Mouse (Mus musculus) heart, postnatal 0 days (tissue): ENCODE measurements around the gene Napepld. TPM values are rescaled to one million over a fixed set of nuclear protein-coding genes. Genes with fewer than 3 reads are reported as not detected.
A peak's percentile ranks its signal among the peaks of the same experiment; 100 is the strongest.

Experiments used
- ATAC-seq: fragments of 200-750 bp; cut with Nextera tagmentation; 2 replicates; pipeline ENCODE4 v1.8.0; 2017; ENCODE audit warnings: low read depth, moderate number of reproducible peaks, moderate library complexity; ENCODE audit not compliant: insufficient read depth
- DNase-seq: peaks from one replicate; pipeline ENCODE4 v3.0.0-alpha.2; 2016; ENCODE audit warnings: low spot score
- H3K27ac ChIP-seq: fragments of 300-500 bp; sonication (generic); 2 replicates; pipeline ENCODE4 v1.5.1; 2014; ENCODE audit warnings: low read depth, mild to moderate bottlenecking
- H3K27me3 ChIP-seq: fragments of 300-500 bp; sonication (generic); 2 replicates; pipeline ENCODE4 v1.6.1; 2014; ENCODE audit warnings: low read length, mixed read lengths; ENCODE audit not compliant: control insufficient read depth, insufficient read depth
- H3K36me3 ChIP-seq: fragments of 300-500 bp; sonication (generic); replicated peaks from 2 replicates; pipeline ENCODE4 v1.6.1; 2014; ENCODE audit warnings: low read length, mixed read lengths; ENCODE audit not compliant: control insufficient read depth, insufficient read depth
- H3K4me1 ChIP-seq: fragments of 300-500 bp; sonication (generic); 2 replicates; pipeline ENCODE4 v1.6.1; 2014; ENCODE audit warnings: antibody characterized with exemption; ENCODE audit not compliant: control insufficient read depth, insufficient read depth
- H3K4me2 ChIP-seq: fragments of 300-500 bp; sonication (generic); 2 replicates; pipeline ENCODE4 v1.6.1; 2014; ENCODE audit warnings: low read depth, mild to moderate bottlenecking, low read length, moderate library complexity
- H3K4me3 ChIP-seq: fragments of 300-500 bp; sonication (generic); 2 replicates; pipeline ENCODE4 v1.5.1; 2014; ENCODE audit warnings: low read depth, low read length
- H3K9ac ChIP-seq: fragments of 300-500 bp; sonication (generic); replicated peaks from 2 replicates; pipeline ENCODE4 v1.6.1; 2014; ENCODE audit warnings: low read depth, low read length, mixed read lengths
- H3K9me3 ChIP-seq: fragments of 300-500 bp; sonication (generic); replicated peaks from 2 replicates; pipeline ENCODE4 v1.6.1; 2016; ENCODE audit warnings: low read length; ENCODE audit not compliant: control insufficient read depth
- CTCF ChIP-seq: IDR thresholded peaks from 2 replicates; pipeline ENCODE4 v1.5.1; 2016; ENCODE audit warnings: antibody characterized with exemption, control low read depth, low read depth
- EP300 ChIP-seq: IDR thresholded peaks from 2 replicates; pipeline ENCODE4 v1.6.1; 2016; ENCODE audit warnings: antibody characterized with exemption, low read depth
- WGBS: fragments of 180-500 bp; shearing (Covaris S2); extraction: QIAGEN DNeasy Blood & Tissue Kit; methylation state at CpG from one replicate; pipeline ENCODE4 v1.1.7; 2014; 5-methylcytosine and 5-hydroxymethylcytosine counted together
- polyA plus RNA-seq: library from polyadenylated mRNA; unstranded; fragments of >200 nt; fragmentation: Nextera tagmentation; extraction: Ambion mirVana; gene quantifications from 2 replicates; pipeline ENCODE4 v1.2.1, GENCODE M21; 2015
- total RNA-seq: library from RNA; depleted of rRNA; stranded (reverse); fragments of >200 nt; gene quantifications from 2 replicates; pipeline ENCODE4 v1.2.3, GENCODE M21; 2014; ENCODE audit warnings: low replicate concordance

Napepld gene
- total and polyA plus RNA-seq, 2 experiments from 2014 or later, result 3.1 to 11.3 TPM

DNA sequence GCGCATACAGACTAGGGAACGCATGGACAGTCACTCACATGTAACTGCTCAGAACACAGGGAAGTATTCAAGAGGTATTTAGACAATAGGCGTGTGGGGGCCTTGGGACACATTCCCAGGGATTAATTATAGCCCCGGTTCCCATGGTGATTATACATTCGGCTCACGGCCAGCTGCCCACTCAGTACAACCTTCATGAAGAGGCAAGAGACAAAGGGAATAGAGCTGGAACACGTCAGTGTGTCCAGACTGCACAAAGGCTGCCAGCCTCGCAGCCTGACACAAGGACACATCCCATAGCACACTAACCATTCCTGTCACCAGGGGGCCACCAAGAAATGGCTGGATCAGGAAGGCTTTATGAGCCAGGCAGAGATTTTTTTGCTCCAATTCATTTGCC, 31.7 kb upstream of the Napepld start:
- Histone ChIP-seq H3K27me3 (no peaks in the 10 kb centered on the region), H3K4me1 (peaks cover 10% of the 10 kb centered on the region), H3K27ac (peak overlapping the region; percentile 88), H3K9ac (no peak overlapping the region), H3K4me2 (no peak overlapping the region), H3K9me3 (no peaks in the 10 kb centered on the region), H3K4me3 (no peak overlapping the region), H3K36me3 (no peaks in the 10 kb centered on the region)
- no peak for TF ChIP-seq EP300
- TF ChIP-seq CTCF, result peak; percentile 87
- DNase-seq, result peak; percentile 87
- WGBS, result 8% methylated on average over 8 of the region's 8 CpGs
- peak; percentile 88 for ATAC-seq

GRCm38 (mm10) chr5:21732177-21732911, 31.1 kb upstream of the Napepld start:
- Histone ChIP-seq H3K4me1 (0 out of 2 replicates have a peak, but pooled peaks cover 5% of the 10 kb centered on the region), H3K4me2 (no peak overlapping the region), H3K9me3 (no peaks in the 10 kb centered on the region), H3K4me3 (no peak overlapping the region), H3K27ac (peak overlapping the region; percentile 88), H3K9ac (no peak overlapping the region), H3K36me3 (no peaks in the 10 kb centered on the region), H3K27me3 (no peaks in the 10 kb centered on the region)
- DNase-seq (no peak), ATAC-seq (no peak)
- TF ChIP-seq EP300 (no peak), CTCF (no peak)
- 38% methylated on average over 3 of the region's 3 CpGs for WGBS

- 74% methylated on average over 5 of the region's 5 CpGs for WGBS
- ATAC-seq (no peak), DNase-seq (no peak)
- Histone ChIP-seq H3K4me3 (no peak overlapping the region), H3K27ac (no peak overlapping the region), H3K36me3 (no peaks in the 10 kb centered on the region), H3K27me3 (no peaks in the 10 kb centered on the region), H3K9ac (no peak overlapping the region), H3K9me3 (no peaks in the 10 kb centered on the region), H3K4me1 (peaks cover 5% of the 10 kb centered on the region; the same call in 1 of the 2 replicates), H3K4me2 (no peak overlapping the region)
- TF ChIP-seq CTCF (no peak), EP300 (no peak)
Observed at GRCm38 (mm10) chr5:21729107-21729506, 27.9 kb upstream of the Napepld start.

- Histone ChIP-seq H3K9me3 (no peaks in the 10 kb centered on the region), H3K9ac (peak overlapping the region; percentile 43), H3K27me3 (no peaks in the 10 kb centered on the region), H3K4me2 (no peak overlapping the region), H3K36me3 (no peaks in the 10 kb centered on the region), H3K4me1 (no peaks in the 10 kb centered on the region; the same call in 1 of the 2 replicates), H3K27ac (peak overlapping the region; percentile 59; the same call in 1 of the 2 replicates), H3K4me3 (no peak overlapping the region)
- no peak for TF ChIP-seq EP300
- no peak for TF ChIP-seq CTCF
- DNase-seq, result no peak
- ATAC-seq, result no peak
- WGBS, result 25% methylated on average over 7 of the region's 7 CpGs
Observed at GRCm38 (mm10) chr5:21724872-21725271, 23.7 kb upstream of the Napepld start.

- Histone ChIP-seq H3K4me3 (no peak overlapping the region), H3K27ac (peak overlapping the region; percentile 59; the same call in 1 of the 2 replicates)
Observed at GRCm38 (mm10) chr5:21724427-21724826, 23.2 kb upstream of the Napepld start.

More at GRCm38 (mm10) chr5:21724427-21724826, 23.2 kb upstream of the Napepld start:
- H3K9me3 ChIP-seq, result no peaks in the 10 kb centered on the region
- ATAC-seq (no peak), DNase-seq (no peak)
- no peaks in the 10 kb centered on the region for H3K36me3 ChIP-seq
- TF ChIP-seq EP300 (no peak), CTCF (no peak)
- H3K27me3 ChIP-seq, result no peaks in the 10 kb centered on the region
- peak overlapping the region; percentile 43 for H3K9ac ChIP-seq
- no peak overlapping the region for H3K4me2 ChIP-seq
- WGBS, result 52% methylated on average over 1 of the region's 1 CpGs
- no peaks in the 10 kb centered on the region; the same call in 1 of the 2 replicates for H3K4me1 ChIP-seq
